Mouse (Mus musculus) embryonic facial prominence, embryonic 12.5 days (tissue): ENCODE measurements around the gene Aif1. TPM values are rescaled to one million over a fixed set of nuclear protein-coding genes. Genes with fewer than 3 reads are reported as not detected.

Experiments
- ATAC-seq: fragments of 200-750 bp; cut with Nextera tagmentation; 2 replicates; pipeline ENCODE4 v1.8.0; 2017; ENCODE audit not compliant: insufficient number of reproducible peaks, insufficient read depth, low FRiP score, low TSS enrichment
- H3K27ac ChIP-seq: fragments of 300-500 bp; sonication (generic); 2 replicates; pipeline ENCODE4 v1.5.1; 2016; ENCODE audit warnings: mild to moderate bottlenecking
- H3K27me3 ChIP-seq: fragments of 300-500 bp; sonication (generic); 2 replicates; pipeline ENCODE4 v1.6.1; 2016; ENCODE audit warnings: mild to moderate bottlenecking, moderate library complexity
- H3K36me3 ChIP-seq: fragments of 300-500 bp; sonication (generic); 2 replicates; pipeline ENCODE4 v1.6.1; 2016; ENCODE audit warnings: mild to moderate bottlenecking
- H3K4me1 ChIP-seq: fragments of 300-500 bp; sonication (generic); 2 replicates; pipeline ENCODE4 v1.6.1; 2016
- H3K4me2 ChIP-seq: fragments of 300-500 bp; sonication (generic); replicated peaks from 2 replicates; pipeline ENCODE4 v1.6.1; 2016; ENCODE audit warnings: mild to moderate bottlenecking, moderate library complexity
- H3K4me3 ChIP-seq: fragments of 300-500 bp; sonication (generic); 2 replicates; pipeline ENCODE4 v1.5.1; 2016; ENCODE audit warnings: mild to moderate bottlenecking
- H3K9ac ChIP-seq: fragments of 300-500 bp; sonication (generic); 2 replicates; pipeline ENCODE4 v1.6.1; 2016; ENCODE audit warnings: mild to moderate bottlenecking, moderate library complexity
- H3K9me3 ChIP-seq: fragments of 300-500 bp; sonication (generic); 2 replicates; pipeline ENCODE4 v1.6.1; 2016; ENCODE audit warnings: mild to moderate bottlenecking, moderate library complexity
- WGBS: fragments of 180-500 bp; shearing (Covaris S2); methylation state at CpG from one replicate; pipeline ENCODE4 v1.1.7; 2016; 5-methylcytosine and 5-hydroxymethylcytosine counted together
- polyA plus RNA-seq: library from polyadenylated mRNA; unstranded; fragments of >200 nt; fragmentation: Nextera tagmentation; extraction: Ambion mirVana; gene quantifications from 2 replicates; pipeline ENCODE4 v1.2.1, GENCODE M21; 2016

Aif1 gene
- polyA plus RNA-seq, 1 experiment from 2014 or later: 7.0 TPM

- Histone ChIP-seq H3K36me3 (peaks cover 38% of the 10 kb centered on the region), H3K4me2 (peak overlapping the region; percentile 95), H3K4me3 (peak overlapping the region; percentile 99), H3K27ac (peak overlapping the region; percentile 97), H3K9ac (peak overlapping the region; percentile 100), H3K9me3 (no peaks in the 10 kb centered on the region), H3K4me1 (peaks cover 18% of the 10 kb centered on the region), H3K27me3 (no peaks in the 10 kb centered on the region)
- WGBS: 12% methylated on average over 8 of the region's 8 CpGs
- ATAC-seq: no peak
These were observed 12.4 kb downstream of the Aif1 start for GRCm38 (mm10) chr17:35163326-35164081.

DNA sequence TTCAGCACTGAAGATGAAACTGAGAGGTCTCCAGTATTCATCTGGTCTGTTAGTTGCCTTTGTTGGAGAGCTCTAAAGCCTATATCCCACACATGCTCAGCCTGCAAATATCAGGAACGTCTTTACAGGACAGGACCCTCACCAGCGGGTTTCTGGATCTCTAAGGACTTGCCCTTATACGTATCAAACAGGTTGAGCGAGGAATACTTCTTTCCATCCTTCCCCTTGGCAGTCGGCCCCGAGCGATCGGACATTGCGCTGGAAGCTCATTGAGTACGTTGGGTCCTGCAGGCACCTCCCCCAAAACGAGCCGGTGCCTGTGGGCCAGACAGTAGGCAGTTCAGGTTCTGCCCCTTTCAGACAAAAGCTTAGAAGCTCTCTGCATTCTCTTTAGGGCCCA is 13.1 kb downstream of the Aif1 start:
- peaks cover 18% of the 10 kb centered on the region for H3K4me1 ChIP-seq
- no peaks in the 10 kb centered on the region for H3K27me3 ChIP-seq
- H3K9ac ChIP-seq: peak overlapping the region; percentile 100
- no peaks in the 10 kb centered on the region for H3K9me3 ChIP-seq
- peak overlapping the region; percentile 99 for H3K4me3 ChIP-seq
- H3K27ac ChIP-seq: no peak overlapping the region
- peaks cover 46% of the 10 kb centered on the region for H3K36me3 ChIP-seq
- 50% methylated on average over 12 of the region's 12 CpGs for WGBS
- ATAC-seq: no peak
- H3K4me2 ChIP-seq: peak overlapping the region; percentile 95

DNA sequence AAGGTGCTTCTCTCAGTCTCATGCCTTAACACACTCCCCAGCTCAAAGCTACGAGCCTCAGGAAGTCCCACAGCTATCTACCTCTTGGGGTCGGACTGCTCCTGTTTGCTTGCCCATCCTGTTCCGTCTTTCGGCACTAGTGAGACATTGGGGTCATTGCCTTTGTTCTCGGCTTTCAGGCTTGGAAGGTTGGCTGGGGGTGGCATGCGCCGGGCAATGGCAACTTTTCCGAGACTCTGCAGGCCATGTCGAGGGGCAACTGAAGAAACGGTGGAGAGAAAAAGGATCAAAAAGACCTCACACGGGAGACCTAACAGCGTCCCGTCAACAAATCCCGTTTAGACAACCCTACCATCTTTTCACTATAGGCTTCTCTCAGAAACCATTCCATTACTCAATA is 13.7 kb downstream of the Aif1 start:
- peak overlapping the region; percentile 95 for H3K4me2 ChIP-seq
- no peak overlapping the region for H3K27ac ChIP-seq
- peak overlapping the region; percentile 99 for H3K4me3 ChIP-seq
- peak overlapping the region; percentile 100; the same call in 1 of the 2 replicates for H3K9ac ChIP-seq
- peaks cover 18% of the 10 kb centered on the region for H3K4me1 ChIP-seq
- 77% methylated on average over 14 of the region's 14 CpGs for WGBS
- no peak for ATAC-seq
- no peaks in the 10 kb centered on the region for H3K9me3 ChIP-seq
- H3K36me3 ChIP-seq: peaks cover 52% of the 10 kb centered on the region
- no peaks in the 10 kb centered on the region for H3K27me3 ChIP-seq

GRCm38 (mm10) chr17:35161421-35161820 is 14.4 kb downstream of the Aif1 start:
- H3K4me1 ChIP-seq: peaks cover 16% of the 10 kb centered on the region
- 87% methylated on average over 11 of the region's 11 CpGs for WGBS
- peaks cover 59% of the 10 kb centered on the region for H3K36me3 ChIP-seq
- H3K9me3 ChIP-seq: no peaks in the 10 kb centered on the region
- ATAC-seq: no peak
- no peak overlapping the region for H3K4me3 ChIP-seq
- no peak overlapping the region for H3K9ac ChIP-seq
- H3K27me3 ChIP-seq: no peaks in the 10 kb centered on the region
- no peak overlapping the region for H3K27ac ChIP-seq
- H3K4me2 ChIP-seq: peak overlapping the region; percentile 95; the same call in 1 of the 2 replicates

DNA sequence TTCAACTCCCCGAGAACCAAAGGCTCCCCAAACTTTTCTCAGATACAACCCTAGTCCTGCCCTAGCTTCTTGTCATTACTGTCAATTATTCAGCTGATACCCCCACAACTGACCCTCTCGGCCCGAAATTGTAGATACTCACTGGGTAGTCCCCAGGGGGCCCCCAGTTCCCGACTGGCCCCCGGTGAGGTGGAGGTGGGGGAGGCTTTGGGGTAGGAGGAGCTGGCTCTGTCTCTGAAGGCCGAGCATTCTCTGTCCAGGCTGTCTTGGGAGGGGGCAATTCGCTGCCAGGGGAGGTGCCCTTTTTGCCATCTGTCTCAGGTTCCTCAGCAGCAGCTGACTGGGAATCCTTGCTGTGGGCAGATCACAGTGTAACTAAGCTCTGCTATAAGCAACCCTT is 16.2 kb downstream of the Aif1 start:
- H3K4me1 ChIP-seq: peaks cover 22% of the 10 kb centered on the region
- no peaks in the 10 kb centered on the region for H3K27me3 ChIP-seq
- H3K9me3 ChIP-seq: no peaks in the 10 kb centered on the region
- WGBS: 82% methylated on average over 7 of the region's 7 CpGs
- H3K36me3 ChIP-seq: peaks cover 77% of the 10 kb centered on the region
- H3K27ac ChIP-seq: no peak overlapping the region
- H3K4me2 ChIP-seq: no peak overlapping the region
- no peak for ATAC-seq
- no peak overlapping the region for H3K9ac ChIP-seq
- no peak overlapping the region for H3K4me3 ChIP-seq

DNA sequence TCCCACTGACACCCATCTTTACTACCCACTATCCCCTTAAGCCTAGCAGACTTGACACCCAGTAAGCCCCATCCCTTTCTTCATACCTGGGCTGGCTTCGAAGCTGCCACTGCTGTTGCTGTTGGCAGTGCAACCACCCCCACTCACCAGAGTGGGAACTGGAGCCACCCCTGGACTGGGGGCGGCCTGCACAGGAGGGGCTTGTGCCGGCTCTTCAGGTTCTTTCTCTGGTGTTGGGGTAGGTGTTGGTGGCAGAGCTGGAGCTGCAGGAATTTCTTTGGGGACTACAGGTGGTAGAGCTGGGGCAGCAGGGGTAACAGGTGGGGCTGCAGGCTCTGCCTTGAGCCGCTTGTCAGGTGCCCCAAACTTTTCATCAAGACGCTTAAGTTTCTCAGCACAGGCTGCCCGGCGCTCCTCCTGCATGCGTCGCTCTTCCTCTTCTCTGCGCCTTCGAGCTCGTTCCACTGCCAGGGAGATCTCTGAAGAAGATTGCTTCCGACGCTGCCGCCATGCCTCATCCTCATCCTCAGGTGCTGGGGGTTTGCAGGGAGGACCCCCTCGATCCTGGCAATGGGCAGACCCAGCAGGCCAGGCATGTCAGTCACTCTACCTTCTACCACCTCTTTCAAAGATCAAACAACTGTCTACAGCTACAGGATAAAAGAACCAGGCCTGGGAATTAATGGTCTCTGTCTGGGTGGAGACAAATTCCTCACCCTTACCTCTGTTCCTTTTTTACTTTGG is 16.8 kb downstream of the Aif1 start:
- H3K4me1 ChIP-seq: peaks cover 24% of the 10 kb centered on the region
- WGBS: 93% methylated on average over 16 of the region's 16 CpGs
- H3K27ac ChIP-seq: no peak overlapping the region
- H3K36me3 ChIP-seq: peaks cover 83% of the 10 kb centered on the region
- H3K27me3 ChIP-seq: no peaks in the 10 kb centered on the region
- no peak for ATAC-seq
- no peaks in the 10 kb centered on the region for H3K9me3 ChIP-seq
- H3K9ac ChIP-seq: no peak overlapping the region
- H3K4me2 ChIP-seq: no peak overlapping the region
- no peak overlapping the region for H3K4me3 ChIP-seq

- peak; percentile 20; the same call in 1 of the 2 replicates for ATAC-seq
- H3K9me3 ChIP-seq: no peaks in the 10 kb centered on the region
- no peak overlapping the region for H3K9ac ChIP-seq
- H3K4me3 ChIP-seq: no peak overlapping the region
- H3K36me3 ChIP-seq: peaks cover 96% of the 10 kb centered on the region
- no peak overlapping the region for H3K4me2 ChIP-seq
- 96% methylated on average over 8 of the region's 8 CpGs for WGBS
- peaks cover 20% of the 10 kb centered on the region for H3K4me1 ChIP-seq
- H3K27ac ChIP-seq: no peak overlapping the region
- H3K27me3 ChIP-seq: no peaks in the 10 kb centered on the region
These were observed 18.1 kb downstream of the Aif1 start for GRCm38 (mm10) chr17:35157661-35158175.

DNA sequence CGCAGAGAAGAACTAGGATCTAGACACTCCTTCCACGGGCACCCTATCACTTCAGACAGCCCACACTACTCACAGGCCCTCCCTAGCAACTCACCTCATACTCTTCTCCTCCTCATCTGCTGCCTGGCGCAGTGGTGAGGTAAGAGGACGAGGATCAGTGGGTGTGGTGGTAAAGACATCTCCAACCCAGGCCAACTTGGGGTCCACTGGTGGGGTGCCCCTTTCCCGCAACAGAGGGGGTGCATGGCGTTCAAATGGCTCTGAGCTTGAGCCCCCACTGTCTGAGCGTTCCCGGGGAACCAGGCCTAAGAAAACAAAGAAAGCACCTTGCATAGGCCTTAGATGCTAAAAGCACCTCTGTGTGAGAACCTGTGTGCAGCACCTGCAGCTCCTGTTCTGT is 18.6 kb downstream of the Aif1 start:
- Histone ChIP-seq H3K4me3 (no peak overlapping the region), H3K9ac (no peak overlapping the region), H3K27me3 (no peaks in the 10 kb centered on the region), H3K4me1 (peaks cover 16% of the 10 kb centered on the region), H3K4me2 (no peak overlapping the region), H3K36me3 (peaks cover 100% of the 10 kb centered on the region), H3K9me3 (no peaks in the 10 kb centered on the region), H3K27ac (no peak overlapping the region)
- ATAC-seq: no peak
- WGBS: 92% methylated on average over 8 of the region's 8 CpGs

DNA sequence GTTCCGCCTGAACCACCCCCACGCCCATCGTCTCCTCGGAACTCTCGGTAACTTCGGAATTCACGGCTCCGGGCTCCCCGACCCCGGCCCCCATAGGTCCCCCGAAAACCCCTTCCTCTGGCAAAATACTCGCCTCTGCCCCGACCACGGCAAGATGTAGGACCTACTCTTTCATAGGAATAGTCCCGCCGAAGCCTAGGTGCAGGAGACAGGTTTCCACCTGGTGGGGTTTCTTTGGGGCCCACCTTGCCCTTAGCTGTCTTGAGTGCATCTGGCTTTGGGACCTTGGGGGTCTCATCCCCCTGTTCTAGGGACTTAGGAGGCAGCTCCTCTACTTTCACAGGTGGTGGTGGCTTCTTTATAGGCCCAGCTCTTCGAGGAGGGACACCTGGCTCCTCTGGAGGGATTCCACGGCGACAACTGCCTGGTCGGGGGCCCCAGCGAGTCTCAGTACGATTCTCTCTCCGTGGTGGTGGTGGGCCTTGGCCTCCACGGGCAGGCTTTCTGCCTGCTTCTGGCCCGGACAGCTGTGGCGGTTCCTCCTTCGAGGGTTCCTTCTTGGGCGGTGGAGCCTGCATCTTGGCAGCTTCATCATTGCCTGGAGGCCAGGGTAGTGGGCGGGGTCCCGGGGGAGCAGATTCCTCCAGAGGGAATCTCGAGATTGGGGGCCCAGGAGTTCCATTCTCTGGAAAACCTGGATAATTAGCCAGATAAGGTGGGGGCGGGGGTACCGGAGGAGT is 19.2 kb downstream of the Aif1 start:
- Histone ChIP-seq H3K9me3 (no peaks in the 10 kb centered on the region), H3K4me3 (no peak overlapping the region), H3K27ac (no peak overlapping the region), H3K4me1 (peaks cover 12% of the 10 kb centered on the region), H3K36me3 (peaks cover 100% of the 10 kb centered on the region), H3K4me2 (no peak overlapping the region), H3K9ac (no peak overlapping the region), H3K27me3 (no peaks in the 10 kb centered on the region)
- 93% methylated on average over 33 of the region's 33 CpGs for WGBS
- ATAC-seq: no peak; the same call in 1 of the 2 replicates

DNA sequence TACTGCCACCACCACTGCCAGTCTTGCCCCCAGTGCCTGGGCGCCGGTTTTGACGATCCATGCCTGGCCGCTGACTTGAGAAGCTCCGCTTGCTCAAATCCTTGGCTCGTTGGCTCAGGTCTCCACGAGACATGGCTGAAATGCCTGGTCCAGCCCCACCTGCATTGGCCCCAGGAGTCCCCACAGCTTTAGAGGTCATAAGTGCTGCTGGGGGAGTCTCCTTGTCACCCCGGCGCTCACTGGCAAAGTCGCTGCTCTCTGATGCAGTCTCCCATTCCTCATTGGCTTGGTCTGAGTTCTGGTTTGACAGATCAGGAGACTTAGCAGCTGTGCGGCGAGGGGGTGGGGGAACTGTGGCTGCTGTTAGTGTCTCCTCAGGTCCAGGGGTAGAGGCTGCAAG is 20.4 kb downstream of the Aif1 start:
- Histone ChIP-seq H3K4me2 (no peak overlapping the region), H3K9ac (no peak overlapping the region), H3K4me3 (no peak overlapping the region), H3K27ac (no peak overlapping the region), H3K4me1 (peaks cover 12% of the 10 kb centered on the region), H3K36me3 (peaks cover 98% of the 10 kb centered on the region), H3K27me3 (no peaks in the 10 kb centered on the region), H3K9me3 (no peaks in the 10 kb centered on the region)
- WGBS: 90% methylated on average over 12 of the region's 12 CpGs
- ATAC-seq: no peak

GRCm38 (mm10) chr17:35154616-35155015 is 21.3 kb downstream of the Aif1 start:
- H3K4me3 ChIP-seq: no peak overlapping the region
- H3K9ac ChIP-seq: no peak overlapping the region
- 82% methylated on average over 7 of the region's 7 CpGs for WGBS
- peak overlapping the region; percentile 64 for H3K27ac ChIP-seq
- no peak for ATAC-seq
- no peak overlapping the region for H3K4me2 ChIP-seq
- H3K36me3 ChIP-seq: peaks cover 98% of the 10 kb centered on the region
- peaks cover 12% of the 10 kb centered on the region for H3K4me1 ChIP-seq
- H3K9me3 ChIP-seq: no peaks in the 10 kb centered on the region
- no peaks in the 10 kb centered on the region for H3K27me3 ChIP-seq
